Mouse (Mus musculus): ENCODE data around the gene Tbc1d8b. TPM values are rescaled to one million over a fixed set of nuclear protein-coding genes. Genes with fewer than 3 reads are reported as not detected.

The Tbc1d8b gene
- polyA plus RNA-seq, 1 experiment = 0.27 TPM

DNA sequence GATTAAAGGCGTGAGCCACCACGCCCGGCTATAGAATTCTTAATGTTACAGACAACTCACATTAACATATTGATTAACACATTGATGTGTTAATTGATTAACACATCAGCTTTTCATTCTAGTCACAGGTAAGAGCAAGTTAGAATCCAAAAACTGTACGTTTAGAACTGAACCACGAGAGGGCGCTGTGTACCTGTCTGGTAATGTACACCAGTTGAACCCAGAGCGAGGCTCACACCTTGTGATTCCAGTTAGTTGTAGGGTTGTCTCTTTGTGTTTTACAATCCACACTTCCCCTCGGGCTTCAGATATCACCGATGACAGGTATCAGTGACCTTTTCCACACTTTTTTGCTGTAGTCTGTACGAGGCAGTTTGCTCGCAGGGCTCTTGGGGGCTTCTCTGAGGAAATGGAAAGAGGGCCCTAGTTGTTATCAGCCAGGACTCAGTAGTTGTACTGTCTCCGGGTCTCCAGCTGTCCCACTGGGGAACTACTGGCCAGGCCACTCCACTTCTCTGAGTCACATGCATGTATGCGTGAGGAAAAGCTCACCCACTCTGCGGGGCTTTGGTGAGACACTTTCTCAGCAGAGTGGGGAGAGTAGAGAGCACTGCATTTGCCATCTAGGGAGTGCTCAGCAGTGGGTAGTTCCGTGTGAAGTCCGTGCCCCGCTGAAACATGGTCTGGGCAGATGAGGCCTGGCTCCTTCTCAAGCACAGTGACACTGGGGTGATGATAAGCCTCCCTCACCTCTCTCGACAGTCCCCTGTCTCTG lies 89.7 kb downstream of the Tbc1d8b start:
- no peak for TF ChIP-seq GATA1 (IDR thresholded peaks at IDR 0.05; ENCODE audit: low read length)

DNA sequence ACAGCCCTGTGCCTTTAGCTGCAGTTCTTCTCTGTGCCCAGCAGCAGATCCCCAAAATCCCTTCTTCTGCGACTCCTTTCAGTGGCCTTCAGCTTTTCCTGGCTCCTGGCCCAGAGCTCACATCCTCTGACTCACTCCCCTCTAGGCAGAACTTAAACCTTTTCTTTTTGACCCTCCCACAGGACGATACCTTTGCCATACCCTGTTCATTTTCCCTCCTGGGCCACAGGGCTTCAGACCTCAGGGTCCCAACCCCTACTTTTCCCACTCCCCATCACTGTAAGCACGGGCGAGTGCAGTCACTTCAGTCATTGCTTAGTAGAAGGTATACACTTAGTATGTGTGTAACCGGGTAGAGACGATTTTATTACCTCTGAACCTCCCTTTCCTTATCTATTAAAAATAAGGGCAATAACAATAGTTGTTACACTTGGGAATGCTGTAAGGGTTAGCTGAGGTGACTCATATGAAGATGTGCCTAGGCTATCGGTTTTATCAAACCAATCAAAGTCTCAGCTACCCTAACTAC lies 90.4 kb downstream of the Tbc1d8b start:
- no peak for TF ChIP-seq GATA1 (IDR thresholded peaks at IDR 0.05; ENCODE audit: low read length)

DNA sequence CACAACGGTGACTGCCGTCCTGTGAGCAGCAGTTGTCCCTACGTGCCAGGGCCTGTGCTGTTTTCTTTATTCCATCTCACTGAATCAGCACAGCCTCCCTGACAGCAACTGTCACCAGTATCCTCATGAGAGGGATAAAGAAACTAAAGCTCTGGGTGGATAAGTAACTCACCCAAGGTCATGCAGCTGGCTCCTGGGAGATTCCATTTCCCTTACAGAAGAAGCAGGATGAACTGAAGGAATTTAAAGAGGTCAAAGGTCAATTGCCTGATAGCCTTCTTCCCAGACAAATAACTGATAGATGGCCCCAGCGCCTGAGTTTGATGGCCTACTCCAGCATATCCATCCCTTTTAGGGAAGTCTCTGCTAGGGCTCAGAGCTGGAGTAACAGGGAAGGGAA lies 92.6 kb downstream of the Tbc1d8b start:
- no peak for TF ChIP-seq GATA1 (IDR thresholded peaks at IDR 0.05; ENCODE audit: low read length)

DNA sequence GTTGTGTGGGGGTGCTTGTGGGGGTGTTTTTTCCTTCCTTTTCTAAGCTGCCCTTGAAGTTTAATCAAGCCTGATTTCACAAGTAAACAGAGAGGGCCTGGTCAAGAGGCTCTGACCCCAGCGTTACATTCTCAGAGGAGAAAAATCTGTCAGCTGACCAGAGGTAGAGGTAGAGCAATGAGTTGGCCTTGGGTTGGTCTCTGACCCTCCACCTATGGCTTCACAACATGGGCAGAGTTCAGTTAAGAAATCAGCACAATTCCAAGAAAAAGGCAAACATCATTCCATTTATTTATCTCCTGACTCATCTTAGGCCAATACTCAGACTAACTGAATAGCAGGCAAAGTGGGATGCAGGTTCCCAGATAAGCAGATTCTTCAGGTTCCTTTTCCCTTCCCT lies 94.1 kb downstream of the Tbc1d8b start:
- no peak for TF ChIP-seq GATA1 (IDR thresholded peaks at IDR 0.05; ENCODE audit: low read length)

DNA sequence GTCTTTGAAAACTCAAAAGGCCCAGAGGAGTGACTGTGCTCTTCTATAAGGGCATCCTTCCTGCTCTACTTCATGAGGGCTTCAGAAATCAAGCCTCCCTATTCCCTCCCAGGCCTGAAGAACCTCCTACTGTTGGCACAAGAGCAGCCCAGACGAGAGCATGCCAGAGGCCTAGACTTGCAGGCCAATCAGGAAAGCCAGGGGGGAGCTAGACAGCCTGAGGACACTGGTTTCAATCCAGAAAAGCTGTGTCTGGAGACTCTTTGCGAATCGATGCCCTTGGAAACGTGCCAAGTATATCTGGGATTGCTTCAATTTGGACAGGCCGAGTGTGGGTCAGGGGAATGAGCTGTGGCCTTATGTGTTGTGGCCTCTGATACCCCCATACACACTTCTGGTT lies 94.6 kb downstream of the Tbc1d8b start:
- TF ChIP-seq GATA1 (IDR thresholded peaks at IDR 0.05; ENCODE audit: low read length) = no peak

DNA sequence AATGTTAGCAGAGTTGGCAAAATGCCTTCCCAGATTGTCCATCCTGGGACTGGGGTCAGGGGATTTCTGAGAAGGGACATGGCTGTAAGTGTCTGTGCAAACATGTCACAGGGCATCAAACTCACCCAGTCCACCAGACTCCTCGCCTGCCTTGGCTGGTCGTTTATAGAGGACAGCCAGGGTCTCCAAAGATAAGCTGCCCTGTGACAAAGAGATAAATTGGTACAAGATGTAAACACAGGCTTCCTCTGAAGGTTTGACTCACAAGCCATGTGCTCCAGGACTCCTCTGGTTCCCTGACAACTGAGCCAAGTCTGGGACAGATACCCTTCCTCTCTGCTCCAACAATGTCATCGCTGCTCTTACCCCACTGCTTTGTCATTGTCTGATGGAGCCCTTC lies 96.2 kb downstream of the Tbc1d8b start:
- TF ChIP-seq GATA1 (IDR thresholded peaks at IDR 0.05; ENCODE audit: low read length) = no peak

DNA sequence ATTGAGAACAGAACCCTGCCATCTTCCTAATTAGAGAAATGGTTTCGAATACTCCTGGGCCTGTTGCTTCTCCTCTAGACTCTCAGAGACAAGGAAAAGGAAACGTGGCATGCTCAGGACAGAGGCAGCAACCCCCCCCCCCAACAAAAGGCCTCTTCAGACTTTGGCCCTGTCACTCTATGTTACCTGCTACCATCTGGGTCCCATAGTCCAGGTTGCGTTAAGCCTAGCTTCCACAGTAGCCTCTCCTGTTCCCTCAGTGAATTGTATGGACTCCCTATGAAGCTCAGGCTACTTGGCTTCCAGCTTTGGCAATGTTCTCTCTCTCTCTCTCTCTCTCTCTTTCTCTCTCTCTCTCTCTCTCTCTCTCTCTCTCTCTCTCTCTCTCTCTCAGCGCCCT lies 96.8 kb downstream of the Tbc1d8b start:
- no peak for TF ChIP-seq GATA1 (IDR thresholded peaks at IDR 0.05; ENCODE audit: low read length)

DNA sequence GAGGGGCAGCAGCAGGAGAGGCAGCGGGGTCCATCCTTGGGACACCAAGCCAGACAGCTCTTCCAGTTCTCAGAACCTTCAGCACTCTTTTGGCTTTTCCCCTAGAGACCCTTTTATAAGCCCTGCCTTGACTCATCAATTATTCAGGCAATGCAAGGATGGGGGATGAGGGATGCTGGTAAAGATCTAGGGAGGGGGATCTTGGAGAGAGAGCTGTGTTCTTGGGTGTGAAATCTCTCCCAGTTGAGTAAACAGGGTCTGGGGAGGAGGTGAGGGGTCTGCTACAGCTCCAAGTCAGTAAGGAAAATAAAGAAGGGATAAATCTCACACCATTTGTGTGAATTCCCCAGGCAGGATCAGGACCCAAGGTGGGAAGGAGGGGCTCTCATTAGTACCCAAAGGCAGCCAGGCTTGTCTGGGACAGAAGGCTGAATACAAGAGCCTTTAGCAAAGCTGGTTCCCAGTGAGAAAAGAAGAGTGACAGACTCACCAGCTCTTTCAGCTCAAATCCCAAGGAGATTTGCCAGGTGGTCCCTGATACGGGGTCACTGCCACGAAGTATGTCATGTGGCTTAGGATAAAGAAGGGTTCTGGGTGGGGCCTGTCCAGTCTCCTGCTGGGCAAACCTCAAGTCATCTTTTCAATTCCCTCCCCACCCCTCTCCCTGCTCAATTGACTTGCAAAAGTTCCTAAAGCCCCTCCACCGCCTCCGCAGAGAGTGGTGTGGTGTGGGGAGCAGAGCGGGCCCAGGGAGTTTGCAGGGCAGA lies 97.7 kb downstream of the Tbc1d8b start, which contains the start of gene Ripply1:
Gene Ripply1, minus strand, starts transcription at position 76 of the 767 bp plus-strand sequence.
- TF ChIP-seq GATA1 (IDR thresholded peaks at IDR 0.05; ENCODE audit: low read length) = no peak

DNA sequence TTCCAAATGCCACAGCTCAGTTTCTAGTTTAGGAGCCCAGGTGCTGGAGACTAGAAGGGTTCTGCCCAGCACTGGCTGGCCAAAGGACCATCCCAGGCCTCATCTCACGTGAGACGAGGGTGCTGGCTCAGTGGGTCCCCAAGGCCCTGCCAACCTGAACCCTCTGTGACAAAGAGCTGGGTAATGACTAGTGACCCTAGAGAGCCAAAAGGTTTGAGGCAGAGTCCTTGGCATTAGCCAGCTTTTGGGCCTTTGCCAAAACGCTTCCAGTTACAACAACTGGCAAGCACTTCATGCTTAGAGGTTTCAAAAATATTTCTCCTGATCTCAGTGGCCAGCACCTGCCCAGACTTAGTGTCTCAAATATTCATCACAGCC lies 98.2 kb downstream of the Tbc1d8b start:
- no peak for TF ChIP-seq GATA1 (IDR thresholded peaks at IDR 0.05; ENCODE audit: low read length)

DNA sequence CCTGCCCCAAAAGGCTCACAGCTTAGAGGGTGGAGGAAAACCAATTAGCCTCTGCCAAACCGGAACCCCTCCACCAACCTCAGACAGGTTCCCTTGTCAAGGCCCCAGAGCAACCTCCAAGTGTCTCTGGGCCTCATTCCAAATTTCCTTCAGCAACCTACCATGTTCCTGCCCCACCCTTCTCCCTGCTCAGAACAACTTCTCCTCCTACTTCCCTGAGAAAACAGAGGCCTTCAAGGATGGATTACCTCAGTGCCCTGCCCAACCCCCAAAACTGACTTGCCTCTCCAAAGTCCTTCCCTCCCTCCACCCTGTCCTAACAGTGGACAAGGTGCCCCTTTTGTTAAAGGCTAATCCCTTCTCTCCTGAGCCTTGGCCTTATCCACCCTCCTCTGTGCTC lies 101.0 kb downstream of the Tbc1d8b start:
- no peak for TF ChIP-seq GATA1 (IDR thresholded peaks at IDR 0.05; ENCODE audit: low read length)

DNA sequence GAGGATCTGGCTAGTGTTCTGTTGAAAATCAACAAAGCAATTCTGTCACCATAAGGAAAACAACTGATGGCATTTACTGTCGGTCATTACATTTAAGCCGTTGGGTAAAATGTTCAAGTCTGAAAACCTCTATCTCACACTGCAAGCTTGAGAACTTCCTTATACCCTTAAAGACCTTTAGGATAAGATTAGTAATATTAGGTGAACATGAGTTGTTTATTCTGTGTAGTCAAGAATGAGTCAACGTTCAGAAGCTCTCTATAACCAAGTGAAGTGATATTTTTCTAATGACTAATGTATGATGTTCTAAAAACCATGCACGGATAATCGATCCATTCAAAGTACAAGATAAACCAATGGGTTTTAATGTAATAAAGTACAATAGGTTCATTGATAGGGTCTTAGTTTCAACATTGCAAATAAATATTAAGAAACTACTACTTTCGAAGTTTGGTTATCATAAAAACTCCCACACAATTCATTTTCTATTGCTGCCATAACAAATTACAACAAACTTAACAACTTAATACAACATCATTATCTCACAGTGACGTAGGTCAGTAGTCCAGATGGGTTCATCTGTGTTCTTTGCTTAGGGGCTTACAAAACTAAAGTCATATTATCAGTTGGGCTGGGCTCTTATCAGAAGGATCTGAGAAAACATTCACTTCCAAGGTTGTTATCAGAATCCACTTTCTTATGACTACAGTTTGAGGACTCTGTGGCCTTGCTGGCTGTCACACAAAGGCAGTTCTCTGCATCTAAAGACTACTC lies 109.5 kb downstream of the Tbc1d8b start:
- TF ChIP-seq GATA1 (IDR thresholded peaks at IDR 0.05; ENCODE audit: low read length) = no peak

DNA sequence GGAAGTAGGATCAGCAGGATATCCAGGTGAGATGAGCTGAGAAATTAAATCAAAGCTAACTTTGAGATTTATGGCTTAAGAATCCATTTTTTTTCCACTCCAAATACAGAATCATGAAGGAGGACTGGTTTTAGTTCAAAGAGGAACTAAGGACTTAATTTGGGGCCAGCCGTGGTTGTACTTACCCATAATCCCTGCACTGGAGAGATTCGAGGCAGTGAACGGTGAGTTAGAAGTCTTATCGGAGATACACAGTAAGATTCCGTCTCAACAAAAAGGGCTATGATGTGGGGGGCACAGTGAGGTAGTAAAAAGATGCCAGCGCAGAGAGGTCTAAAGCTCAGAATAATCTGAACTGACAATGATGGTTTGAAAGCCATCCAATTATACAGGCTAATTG lies 111.2 kb downstream of the Tbc1d8b start:
- no peak for TF ChIP-seq GATA1 (IDR thresholded peaks at IDR 0.05; ENCODE audit: low read length)

DNA sequence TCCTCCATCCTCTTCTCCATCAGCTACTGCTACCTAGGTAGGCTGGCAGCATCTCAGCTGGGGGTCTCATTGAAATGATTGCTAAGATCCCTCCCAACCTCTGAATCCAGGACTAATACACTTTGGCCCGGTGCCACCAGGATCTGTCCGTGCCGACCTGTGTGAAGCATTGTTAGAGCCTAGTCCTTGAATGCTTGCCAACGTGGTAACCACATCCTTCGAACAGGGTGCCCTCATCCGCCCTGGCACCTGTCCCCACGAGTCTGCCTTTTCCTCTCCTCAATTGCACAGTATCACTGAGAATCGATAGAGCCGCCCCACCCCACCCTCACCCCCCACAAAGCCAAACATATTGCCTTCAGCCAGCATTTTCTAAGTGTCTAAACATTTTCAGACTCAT lies 113.1 kb downstream of the Tbc1d8b start:
- no peak for TF ChIP-seq GATA1 (IDR thresholded peaks at IDR 0.05; ENCODE audit: low read length)

DNA sequence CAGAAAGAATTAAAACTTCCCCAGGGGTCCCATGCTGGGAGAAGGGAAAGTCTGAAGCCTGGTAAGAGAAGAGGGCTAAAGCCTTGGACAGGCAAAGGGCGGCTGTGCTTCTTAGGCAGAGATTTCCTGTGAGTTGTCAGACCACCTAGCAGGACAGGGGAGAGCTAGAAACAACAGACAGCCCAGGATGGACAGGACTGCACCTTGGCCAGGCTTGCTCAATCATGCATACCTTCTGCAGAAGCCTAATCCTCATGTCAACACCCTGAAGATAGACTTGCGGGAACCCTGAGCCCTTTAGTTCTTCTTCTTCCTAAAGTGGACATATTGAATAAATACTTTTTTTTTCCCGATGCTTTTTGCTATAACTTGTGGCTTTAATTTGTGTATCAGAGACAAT lies 115.2 kb downstream of the Tbc1d8b start:
- TF ChIP-seq GATA1 (IDR thresholded peaks at IDR 0.05; ENCODE audit: low read length) = no peak

DNA sequence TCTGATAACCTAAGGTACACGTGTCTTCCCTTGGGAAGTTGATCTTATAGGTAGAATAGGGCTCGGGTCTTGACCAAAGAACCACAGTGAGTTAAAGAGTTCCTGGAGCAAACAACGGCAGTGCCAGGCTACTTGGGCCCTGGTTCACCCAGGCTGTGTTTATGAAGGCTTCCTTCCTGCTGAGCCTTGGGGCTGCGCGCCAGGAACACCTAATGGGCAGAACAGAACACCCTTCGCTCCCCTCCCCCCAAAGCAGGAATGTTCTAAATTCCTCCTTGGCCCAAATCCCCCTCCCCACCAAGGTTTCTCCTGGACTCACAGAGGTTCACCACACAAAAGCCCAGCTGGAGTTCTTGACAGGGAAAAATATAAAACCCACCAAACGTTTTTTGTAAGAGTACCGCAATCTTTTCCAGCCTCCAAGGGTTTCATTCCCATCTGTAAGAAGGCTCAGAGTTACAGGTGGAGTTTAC lies 115.6 kb downstream of the Tbc1d8b start, which contains the start of gene Cldn2:
Gene Cldn2, plus strand, starts transcription at position 423 of the 473 bp plus-strand sequence.
- no peak for TF ChIP-seq GATA1 (IDR thresholded peaks at IDR 0.05; ENCODE audit: low read length)

Other genes with a start within 250 kb of the Tbc1d8b start
- 0.55 and 0.81 TPM in 2 replicates for gene D330045A20Rik, start 204.6 kb upstream of the Tbc1d8b start, polyA plus RNA-seq (2012)
- gene Rnf128, start 121.7 kb upstream of the Tbc1d8b start, polyA plus RNA-seq (2012) = 13.8 and 17.6 TPM in 2 replicates
- gene Gm15013, start 29.5 kb downstream of the Tbc1d8b start, polyA plus RNA-seq (2012) = not detected in 2 replicates
- gene Ripply1, start 97.4 kb downstream of the Tbc1d8b start, polyA plus RNA-seq (2012) = 0.21 TPM in 1 of 2 replicates, not detected in the other
- not detected in 2 replicates for gene Cldn2, start 115.8 kb downstream of the Tbc1d8b start, polyA plus RNA-seq (2012)
- 6.5 and 6.7 TPM in 2 replicates for gene Morc4, start 186.7 kb downstream of the Tbc1d8b start, polyA plus RNA-seq (2012)

Measured in G1E-ER4 (cell line).